Mouse (Mus musculus): Measurements from ENCODE around the gene Map2.

DNA sequence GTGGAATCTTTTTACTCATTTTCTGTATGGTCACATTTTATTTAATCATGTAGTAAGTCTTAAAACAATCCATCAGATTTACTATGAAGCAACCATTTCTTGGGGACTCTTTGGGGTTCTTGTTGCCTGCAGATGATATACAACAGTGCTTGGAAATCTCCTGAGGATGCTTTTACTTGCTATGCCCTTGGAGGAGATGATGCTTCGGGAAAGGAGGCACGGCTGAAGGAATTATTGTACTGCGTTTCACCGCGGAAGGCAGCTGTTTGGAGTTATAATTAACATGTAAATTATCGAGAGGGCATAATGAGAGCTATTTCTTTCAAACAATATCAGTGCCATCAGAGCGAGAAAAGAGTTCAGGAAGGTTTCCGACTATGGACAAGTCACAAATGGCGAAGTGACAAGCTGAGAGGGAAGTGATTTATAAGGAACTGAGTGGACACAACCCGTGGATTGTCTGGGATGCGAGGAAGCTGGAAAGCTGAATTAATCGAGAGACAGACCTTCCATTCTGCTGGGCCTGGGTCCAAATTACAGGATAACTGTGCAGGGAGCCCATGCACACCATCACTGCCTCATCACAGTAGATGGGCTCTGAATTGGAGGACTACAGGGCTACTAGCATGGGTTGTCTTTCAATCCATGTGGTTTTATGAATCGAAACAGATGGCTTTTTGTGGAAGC, 20.1 kb downstream of the Map2 start:
- TF ChIP-seq TAL1 (IDR thresholded peaks at IDR 0.05; ENCODE audit: low read length) (no peak), GATA1 (IDR thresholded peaks at IDR 0.05; ENCODE audit: low read length) (no peak)

Data from erythroblast, embryonic 14.5 days (primary cell).